Mouse (Mus musculus): ENCODE data around the gene Grk1. TPM values are rescaled to one million over a fixed set of nuclear protein-coding genes. Genes with fewer than 3 reads are reported as not detected.

Grk1 gene
- total and polyA plus RNA-seq, 3 experiments, result not detected

DNA sequence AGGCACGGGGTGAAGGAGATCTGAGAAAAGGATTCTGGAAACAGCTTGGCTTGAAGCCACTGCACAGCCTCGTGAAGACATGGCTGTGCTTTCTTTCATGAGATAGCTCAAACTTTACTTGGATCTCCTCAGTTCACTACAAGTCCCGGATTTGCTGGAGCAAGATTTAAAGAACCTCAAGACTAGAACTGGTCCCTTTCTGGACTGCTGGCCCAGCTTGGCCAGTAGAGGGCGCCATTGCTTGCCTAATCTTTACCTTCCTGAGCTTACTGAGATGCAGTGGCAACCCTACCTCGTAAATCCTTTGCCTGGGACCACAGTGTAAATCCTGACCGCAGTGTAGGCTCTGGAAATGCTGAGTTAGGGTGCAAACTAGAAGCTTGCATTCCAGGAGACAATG lies 6.7 kb downstream of the Grk1 start:
- H3K79me2 ChIP-seq (replicated peaks; ENCODE audit: control insufficient read depth, extremely low read depth, insufficient read depth, poor library complexity, severe bottlenecking), result no peaks in the 10 kb centered on the region
- DNase-seq (ENCODE audit: extremely low read depth), result peak; percentile 70
- in situ Hi-C loops (cut with MboI; ENCODE audit: low pct_ligation_motif_present, low pct_unique_long_range_greater_than_20kb, low sequenced_read_pairs) (loop anchor here (10.0 kb wide), 1 partner anchor 333 kb away; no protein-coding TSS in a partner anchor), dilution Hi-C loops (cut with MboI; ENCODE audit: extremely low pct_ligation_motif_present, extremely low pct_unique_long_range_greater_than_20kb, low sequenced_read_pairs) (no loop called here)
- no peak overlapping the region for H3K27ac ChIP-seq (ENCODE audit: insufficient read depth, low read depth)
- H3K4me3 ChIP-seq (replicated peaks in 1 of 3; ENCODE audit: low read depth in 2 of 3, low read length in 2 of 3, poor library complexity in 1 of 3), result no peak overlapping the region
- H3K9me3 ChIP-seq (replicated peaks; ENCODE audit: low read length), result no peaks in the 10 kb centered on the region
- no peak overlapping the region for H3K4me2 ChIP-seq (ENCODE audit: insufficient read depth, low read depth, poor library complexity, severe bottlenecking)
- TF ChIP-seq RCOR1 (conservative IDR thresholded peaks at IDR 0.05; ENCODE audit: low read depth, low read length) (no peak), RAD21 (IDR thresholded peaks at IDR 0.05; ENCODE audit: low read depth, low read length) (peak; percentile 82), TCF12 (IDR thresholded peaks at IDR 0.05; ENCODE audit: low read depth, low read length) (no peak), CTCF (conservative IDR thresholded peaks at IDR 0.05 in 1 of 2, IDR thresholded peaks at IDR 0.05 in 1 of 2; ENCODE audit: low read depth in 2 of 2, low read length in 2 of 2) (peak; percentile 88 to 96), MYC (IDR thresholded peaks at IDR 0.05; ENCODE audit: low read depth, low read length) (no peak), NELFE (IDR thresholded peaks at IDR 0.05; ENCODE audit: low read depth, low read length) (peak; percentile 42; the same call in 1 of the 2 replicates), IRF4 (IDR thresholded peaks at IDR 0.05; ENCODE audit: low read depth, low read length) (0 out of 2 replicates have a peak, but pooled peaks have one; percentile 17), ZKSCAN1 (IDR thresholded peaks at IDR 0.05; ENCODE audit: borderline replicate concordance, low read depth, low read length) (no peak), MXI1 (IDR thresholded peaks at IDR 0.05; ENCODE audit: low read depth, low read length) (no peak), SMC3 (IDR thresholded peaks at IDR 0.05; ENCODE audit: low read depth, low read length) (peak; percentile 67)
- H3K36me3 ChIP-seq (replicated peaks in 1 of 2; ENCODE audit: control insufficient read depth in 1 of 2, insufficient read depth in 1 of 2, low read length in 1 of 2), result no peaks in the 10 kb centered on the region
- no peaks in the 10 kb centered on the region; a peak in 1 of 4 replicates for H3K4me1 ChIP-seq (ENCODE audit: control insufficient read depth in 1 of 2, insufficient read depth in 2 of 2)
- peaks cover 37% of the 10 kb centered on the region for H3K27me3 ChIP-seq (replicated peaks)
- no peak overlapping the region for H3K9ac ChIP-seq (ENCODE audit: insufficient read depth, low read depth)

DNA sequence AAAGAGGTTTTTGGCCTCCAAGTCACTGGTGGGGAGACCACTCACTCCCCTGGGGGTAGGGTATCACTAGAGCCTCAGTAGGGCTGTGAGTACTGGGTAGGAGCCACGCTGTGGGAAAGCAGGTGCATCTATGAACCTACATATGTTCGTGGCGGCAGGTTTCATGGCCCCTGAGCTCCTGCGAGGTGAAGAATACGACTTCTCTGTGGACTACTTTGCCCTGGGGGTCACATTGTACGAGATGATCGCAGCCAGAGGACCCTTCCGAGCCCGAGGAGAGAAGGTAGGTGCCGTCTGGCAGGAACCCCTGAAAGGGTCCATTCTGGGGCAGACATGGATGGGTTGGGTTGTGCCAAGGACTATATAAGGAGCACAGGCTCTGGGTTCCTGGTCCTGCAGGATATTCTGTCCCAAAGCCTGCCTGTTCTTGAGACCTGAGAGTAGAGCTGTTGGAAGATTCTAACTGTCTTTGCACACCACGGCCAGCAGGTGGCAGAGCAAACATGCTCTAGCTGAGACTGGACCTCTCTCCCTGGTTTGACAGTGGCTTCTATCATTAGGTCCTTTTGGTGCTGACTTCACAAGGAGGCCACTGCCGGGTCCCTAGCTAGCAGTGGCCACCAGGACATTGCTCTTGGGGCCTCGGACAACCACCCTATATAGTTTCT lies 8.1 kb downstream of the Grk1 start:
- dilution Hi-C loops (cut with MboI; ENCODE audit: extremely low pct_ligation_motif_present, extremely low pct_unique_long_range_greater_than_20kb, low sequenced_read_pairs), result no loop called here
- in situ Hi-C loops (cut with MboI; ENCODE audit: low pct_ligation_motif_present, low pct_unique_long_range_greater_than_20kb, low sequenced_read_pairs), result loop anchor here (10.0 kb wide), 1 partner anchor 332 kb away; no protein-coding TSS in a partner anchor
- TF ChIP-seq ZMIZ1 (IDR thresholded peaks at IDR 0.05; ENCODE audit: low read depth, low read length) (no peak), CHD1 (IDR thresholded peaks at IDR 0.05; ENCODE audit: low read depth, low read length) (no peak), CHD2 (IDR thresholded peaks at IDR 0.05; ENCODE audit: low read length) (no peak), JUND (conservative IDR thresholded peaks at IDR 0.05; ENCODE audit: low read depth, low read length) (no peak), CTCF (conservative IDR thresholded peaks at IDR 0.05 in 1 of 2, IDR thresholded peaks at IDR 0.05 in 1 of 2; ENCODE audit: low read depth in 2 of 2, low read length in 2 of 2) (peak; percentile 71 to 88), GABPA (IDR thresholded peaks at IDR 0.05; ENCODE audit: insufficient replicate concordance, low read depth, low read length) (no peak), MAFK (IDR thresholded peaks at IDR 0.05; ENCODE audit: insufficient replicate concordance, low read length) (no peak), MXI1 (IDR thresholded peaks at IDR 0.05; ENCODE audit: low read depth, low read length) (no peak), NELFE (IDR thresholded peaks at IDR 0.05; ENCODE audit: low read depth, low read length) (no peak), HCFC1 (IDR thresholded peaks at IDR 0.05; ENCODE audit: low read depth, low read length) (no peak), POLR2AphosphoS2 (IDR thresholded peaks at IDR 0.05; ENCODE audit: low read depth, low read length) (no peak), SIN3A (IDR thresholded peaks at IDR 0.05; ENCODE audit: low read length) (no peak), ELF1 (IDR thresholded peaks at IDR 0.05; ENCODE audit: low read depth, low read length) (no peak), SMC3 (IDR thresholded peaks at IDR 0.05; ENCODE audit: low read depth, low read length) (peak; percentile 82), RAD21 (IDR thresholded peaks at IDR 0.05; ENCODE audit: low read depth, low read length) (peak; percentile 80), NRF1 (IDR thresholded peaks at IDR 0.05; ENCODE audit: low read depth, low read length) (no peak), MAX (IDR thresholded peaks at IDR 0.05; ENCODE audit: low read length) (no peak), MAZ (IDR thresholded peaks at IDR 0.05; ENCODE audit: low read depth, low read length) (no peak)

More for the DNA sequence above, 8.1 kb downstream of the Grk1 start:
- Histone ChIP-seq H3K79me2 (replicated peaks; ENCODE audit: control insufficient read depth, extremely low read depth, insufficient read depth, poor library complexity, severe bottlenecking) (no peaks in the 10 kb centered on the region), H3K4me1 (ENCODE audit: control insufficient read depth in 1 of 2, insufficient read depth in 2 of 2) (no peaks in the 10 kb centered on the region; a peak in 1 of 4 replicates), H3K27ac (ENCODE audit: insufficient read depth, low read depth) (no peak overlapping the region), H3K4me3 (replicated peaks in 1 of 3; ENCODE audit: low read depth in 2 of 3, low read length in 2 of 3, poor library complexity in 1 of 3) (no peak overlapping the region), H3K4me2 (ENCODE audit: insufficient read depth, low read depth, poor library complexity, severe bottlenecking) (no peak overlapping the region), H3K9ac (ENCODE audit: insufficient read depth, low read depth) (no peak overlapping the region), H3K9me3 (replicated peaks; ENCODE audit: low read length) (no peaks in the 10 kb centered on the region), H3K36me3 (replicated peaks in 1 of 2; ENCODE audit: control insufficient read depth in 1 of 2, insufficient read depth in 1 of 2, low read length in 1 of 2) (no peaks in the 10 kb centered on the region), H3K27me3 (replicated peaks) (peaks cover 39% of the 10 kb centered on the region)
- DNase-seq (ENCODE audit: extremely low read depth), result peak; percentile 60
